ENCODE assay signal across 8 mouse cellular contexts in the genomic region with DNA sequence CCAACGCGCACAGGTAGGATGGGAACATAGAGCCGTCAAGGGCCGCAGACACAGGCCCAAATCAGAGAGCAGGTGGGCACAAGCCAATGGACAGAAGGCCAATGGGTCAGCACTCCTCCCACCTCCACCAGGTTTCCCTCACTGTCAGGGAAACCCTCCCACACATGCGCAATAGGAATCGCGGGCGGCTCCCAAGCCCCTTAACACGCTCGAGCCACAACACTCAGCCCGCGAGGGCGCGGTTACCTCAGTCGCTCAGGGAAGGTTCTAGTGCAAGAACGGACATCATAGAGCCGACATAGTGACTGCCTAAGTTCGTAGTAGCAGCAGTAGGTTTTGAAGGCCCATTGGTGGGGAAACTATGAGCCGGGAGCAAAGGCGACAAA. TPM values are rescaled to one million over a fixed set of nuclear protein-coding genes. Genes with fewer than 3 reads are reported as not detected.
DNase-seq lines count a peak whose midpoint lies in the region; ATAC-seq lines count a peak whose summit lies in the region.

No protein-coding gene starts in this region.

- H3K27me3 ChIP-seq in hindbrain, embryonic 14.5 days (ENCODE audit: control insufficient read depth, insufficient read depth, low read length): no peaks in the 10 kb centered on the region

- peak overlapping the region; percentile 63 for H3K4me2 ChIP-seq in hindbrain, embryonic 14.5 days (replicated peaks)

- peak; percentile 83 for ATAC-seq in hindbrain, embryonic 14.5 days (ENCODE audit: low FRiP score)

- H3K9me3 ChIP-seq in hindbrain, embryonic 14.5 days (ENCODE audit: control insufficient read depth, low read length): no peaks in the 10 kb centered on the region

- 2% methylated on average over 20 of the region's 20 CpGs for WGBS in hindbrain, embryonic 14.5 days

- peak overlapping the region; percentile 89 for H3K4me3 ChIP-seq in hindbrain, embryonic 14.5 days (replicated peaks; ENCODE audit: low read length)

- DNase-seq in adrenal gland, adult 18-20 months (ENCODE audit: low spot score in 2 of 2): peak; percentile 66 to 73
- DNase-seq in cerebellum, postnatal 36 days: peak; percentile 74 to 78
- DNase-seq in frontal cortex, postnatal 25 days (ENCODE audit: low spot score in 2 of 2): peak; percentile 41 to 50
- DNase-seq in hindbrain, embryonic 14.5 days (ENCODE audit: low spot score): peak; percentile 68
- peak; percentile 60 to 62 for DNase-seq in layer of hippocampus, postnatal 36 days
- DNase-seq in lung, postnatal 25 days (ENCODE audit: low spot score): peak; percentile 79
- DNase-seq in right cerebral cortex, adult 2 months (ENCODE audit: low spot score in 2 of 2): peak; percentile 64 to 65
- no peak for DNase-seq in T-cell, adult 2 months (ENCODE audit: low spot score)

- H3K36me3 ChIP-seq in hindbrain, embryonic 14.5 days (replicated peaks; ENCODE audit: control insufficient read depth, insufficient read depth): peaks cover 24% of the 10 kb centered on the region

- peak overlapping the region; percentile 86 for H3K27ac ChIP-seq in hindbrain, embryonic 14.5 days

- H3K9ac ChIP-seq in hindbrain, embryonic 14.5 days: peak overlapping the region; percentile 97

- peaks cover 25% of the 10 kb centered on the region for H3K4me1 ChIP-seq in hindbrain, embryonic 14.5 days (replicated peaks; ENCODE audit: control insufficient read depth, insufficient read depth, low read length)

RNA-seq across cellular contexts. Expression of gene Slc35a5, which starts 0.4 kb away (rescaled TPM):
- 10 to 100 TPM; 25.6 to 34.0 TPM for total RNA-seq in adrenal gland, adult 18-20 months (2021)
- 36.5 and 38.6 TPM in 2 replicates for polyA plus RNA-seq in hindbrain, embryonic 14.5 days (2014; fragmentation: Nextera tagmentation; extraction: Ambion mirVana)
- 10 to 100 TPM; 53.0 to 57.7 TPM for total RNA-seq in layer of hippocampus, postnatal 36 days (2021)

RNA-seq across cellular contexts. Expression of gene Atg3, which starts 0.5 kb away (rescaled TPM):
- total RNA-seq in adrenal gland, adult 18-20 months (2021): 10 to 100 TPM; 47.4 to 62.3 TPM
- 48.6 and 54.2 TPM in 2 replicates for polyA plus RNA-seq in hindbrain, embryonic 14.5 days (2014; fragmentation: Nextera tagmentation; extraction: Ambion mirVana)
- total RNA-seq in layer of hippocampus, postnatal 36 days (2021): 10 to 100 TPM; 45.2 to 48.3 TPM
